Comparison of ENCODE assay signal across 8 mouse cellular contexts in genomic region chr1:64445919-64446318, GRCm38 (mm10).
DNase-seq lines count a peak whose midpoint lies in the region; ATAC-seq and TF ChIP-seq lines count a peak whose summit lies in the region.

No protein-coding gene starts in this region.

- peaks cover 28% of the 10 kb centered on the region for H3K4me1 ChIP-seq in midbrain, embryonic 13.5 days (replicated peaks)
- peaks cover 2% of the 10 kb centered on the region; the same call in 1 of the 2 replicates for H3K4me1 ChIP-seq in spleen, adult 2 months (ENCODE audit: control insufficient read depth, insufficient read depth, insufficient read length)

- peak; percentile 61; the same call in 1 of the 2 replicates for TF ChIP-seq CTCF in spleen, adult 2 months (IDR thresholded peaks at IDR 0.05; ENCODE audit: extremely low read depth, insufficient read depth, insufficient read length, insufficient replicate concordance)

- H3K4me3 ChIP-seq in midbrain, embryonic 13.5 days (replicated peaks): no peak overlapping the region
- H3K4me3 ChIP-seq in spleen, adult 2 months (ENCODE audit: extremely low read depth, insufficient read depth, insufficient read length): no peak overlapping the region

- peak overlapping the region; percentile 76 for H3K27ac ChIP-seq in midbrain, embryonic 13.5 days
- H3K27ac ChIP-seq in spleen, adult 2 months (ENCODE audit: insufficient read depth, low read length): no peak overlapping the region

- no peak overlapping the region; the same call in 1 of the 2 replicates for H3K9ac ChIP-seq in midbrain, embryonic 13.5 days (replicated peaks)

- intact Hi-C loops in left cerebral cortex, postnatal 4 days (cut with DNase I): loop anchor here (2.0 to 5.0 kb wide), 2 partner anchors 325 to 494 kb away; no protein-coding TSS in a partner anchor

- DNase-seq in adrenal gland, postnatal 10 days: peak; percentile 84
- DNase-seq in embryo, embryonic 9.5 days (ENCODE audit: extremely low spot score): peak; percentile 75
- peak; percentile 97 for DNase-seq in heart, adult 11 months
- peak; percentile 65 for DNase-seq in kidney, adult 18-20 months
- peak; percentile 92 for DNase-seq in left cerebral cortex, postnatal 4 days
- peak in 1 of 2 experiments; percentile 45 for DNase-seq in spleen, adult 2 months (ENCODE audit: low read depth in 1 of 2, low spot score in 2 of 2)

- peak overlapping the region; percentile 38 for H3K4me2 ChIP-seq in midbrain, embryonic 13.5 days (replicated peaks)

- no peaks in the 10 kb centered on the region; the same call in 1 of the 2 replicates for H3K27me3 ChIP-seq in midbrain, embryonic 13.5 days
- H3K27me3 ChIP-seq in spleen, adult 2 months (ENCODE audit: control insufficient read depth, insufficient read depth, low read length): no peaks in the 10 kb centered on the region

- no peaks in the 10 kb centered on the region for H3K36me3 ChIP-seq in midbrain, embryonic 13.5 days
- H3K36me3 ChIP-seq in spleen, adult 2 months (ENCODE audit: control insufficient read depth, insufficient read depth, low read length): no peaks in the 10 kb centered on the region

- peak; percentile 96 for ATAC-seq in midbrain, embryonic 13.5 days
- no peak for ATAC-seq in erythroid progenitor cell, adult 5-6 weeks (replicated peaks; ENCODE audit: low FRiP score, poor library complexity, severe bottlenecking)

- under 1% methylated on average over 13 of the region's 13 CpGs for WGBS in midbrain, embryonic 13.5 days
- WGBS in spleen, adult 2 months: 26% methylated on average over 13 of the region's 13 CpGs

- no peak for TF ChIP-seq POLR2A in spleen, adult 2 months (IDR thresholded peaks at IDR 0.05; ENCODE audit: low read depth, low read length)

- no peaks in the 10 kb centered on the region for H3K9me3 ChIP-seq in midbrain, embryonic 13.5 days
